Mouse (Mus musculus): ENCODE data around the gene Tmem132c. TPM values are rescaled to one million over a fixed set of nuclear protein-coding genes. Genes with fewer than 3 reads are reported as not detected.

The Tmem132c gene
- total RNA-seq, 1 experiment from 2014 or later, result 1.3 TPM

GRCm38 (mm10) chr5:127416536-127416935, 174.9 kb downstream of the Tmem132c start:
- DNase-seq, result no peak

- no peak for DNase-seq
Observed at GRCm38 (mm10) chr5:127423936-127424335, 182.3 kb downstream of the Tmem132c start.

GRCm38 (mm10) chr5:127429124-127429523, 187.5 kb downstream of the Tmem132c start:
- DNase-seq, result no peak

GRCm38 (mm10) chr5:127431561-127431960, 190.0 kb downstream of the Tmem132c start:
- DNase-seq, result no peak

- DNase-seq, result no peak
Observed at GRCm38 (mm10) chr5:127436836-127437235, 195.2 kb downstream of the Tmem132c start.

- no peak for DNase-seq
Observed at GRCm38 (mm10) chr5:127438639-127439038, 197.0 kb downstream of the Tmem132c start.

- DNase-seq, result no peak
Observed at GRCm38 (mm10) chr5:127441963-127442362, 200.4 kb downstream of the Tmem132c start.

GRCm38 (mm10) chr5:127453580-127453979, 212.0 kb downstream of the Tmem132c start:
- no peak for DNase-seq

GRCm38 (mm10) chr5:127454068-127454467, 212.5 kb downstream of the Tmem132c start:
- no peak for DNase-seq

GRCm38 (mm10) chr5:127456076-127456475, 214.5 kb downstream of the Tmem132c start:
- DNase-seq, result no peak

GRCm38 (mm10) chr5:127468151-127468550, 226.5 kb downstream of the Tmem132c start:
- DNase-seq, result peak; percentile 1

- DNase-seq, result no peak
Observed at GRCm38 (mm10) chr5:127470351-127470750, 228.7 kb downstream of the Tmem132c start.

GRCm38 (mm10) chr5:127471902-127472301, 230.3 kb downstream of the Tmem132c start:
- DNase-seq, result no peak

GRCm38 (mm10) chr5:127473706-127474105, 232.1 kb downstream of the Tmem132c start:
- DNase-seq, result no peak

GRCm38 (mm10) chr5:127474856-127475255, 233.2 kb downstream of the Tmem132c start:
- DNase-seq, result no peak

GRCm38 (mm10) chr5:127477790-127478189, 236.2 kb downstream of the Tmem132c start:
- DNase-seq, result no peak

GRCm38 (mm10) chr5:127478322-127478721, 236.7 kb downstream of the Tmem132c start:
- no peak for DNase-seq

- DNase-seq, result no peak
Observed at GRCm38 (mm10) chr5:127480931-127481330, 239.3 kb downstream of the Tmem132c start.

- DNase-seq, result peak; percentile 46
Observed at GRCm38 (mm10) chr5:127481416-127481815, 239.8 kb downstream of the Tmem132c start.

GRCm38 (mm10) chr5:127482342-127482741, 240.7 kb downstream of the Tmem132c start:
- no peak for DNase-seq

GRCm38 (mm10) chr5:127483955-127484659, 242.5 kb downstream of the Tmem132c start:
- DNase-seq, result no peak

- no peak for DNase-seq
Observed at GRCm38 (mm10) chr5:127484813-127485486, 243.3 kb downstream of the Tmem132c start.

- no peak for DNase-seq
Observed at GRCm38 (mm10) chr5:127487190-127487589, 245.6 kb downstream of the Tmem132c start.

GRCm38 (mm10) chr5:127488666-127489065, 247.1 kb downstream of the Tmem132c start:
- no peak for DNase-seq

Measured in adrenal gland, postnatal 25 days (tissue).